Mouse (Mus musculus): ENCODE results near the gene Glra1.

- no peak for TF ChIP-seq GATA1 (IDR thresholded peaks at IDR 0.05; ENCODE audit: borderline replicate concordance, low read length)
- TF ChIP-seq FLI1 (IDR thresholded peaks at IDR 0.05; ENCODE audit: low read length) = no peak
Observed at GRCm38 (mm10) chr11:55533378-55533777, 74.6 kb downstream of the Glra1 start.

All from megakaryocyte, embryonic 14.5 days (primary cell).